Comparison of ENCODE assay signal across 20 mouse cellular contexts in genomic region chr10:4036476-4036875, GRCm38 (mm10).
DNase-seq lines count a peak whose midpoint lies in the region; ATAC-seq and TF ChIP-seq lines count a peak whose summit lies in the region.
"Had no signal": no experiment of that assay in that cellular context is flagged by ENCODE, and none has a peak within 500 bp of the region (broad histone marks: within the 10 kb centered on the region; RNA-seq: fewer than 3 reads in every experiment).

No protein-coding gene starts in this region.

- H3K27ac ChIP-seq in heart, embryonic 11.5 days (ENCODE audit: low read depth, low read length), result no peak overlapping the region
- H3K27ac ChIP-seq in hindbrain, embryonic 16.5 days (ENCODE audit: low read depth, low read length), result no peak overlapping the region
- no peak overlapping the region for H3K27ac ChIP-seq in hindbrain, embryonic 13.5 days
- no peak overlapping the region for H3K27ac ChIP-seq in intestine, postnatal 0 days (ENCODE audit: low read depth, low read length)
- no peak overlapping the region for H3K27ac ChIP-seq in intestine, embryonic 16.5 days (ENCODE audit: low read length)
- H3K27ac ChIP-seq: embryonic facial prominence, embryonic 10.5 days; embryonic facial prominence, embryonic 12.5 days; forebrain, embryonic 13.5 days had no signal

- no peaks in the 10 kb centered on the region for H3K9me3 ChIP-seq in heart, embryonic 11.5 days (replicated peaks; ENCODE audit: control insufficient read depth, low read length)
- no peaks in the 10 kb centered on the region for H3K9me3 ChIP-seq in hindbrain, embryonic 16.5 days (ENCODE audit: control insufficient read depth, low read length)
- no peaks in the 10 kb centered on the region for H3K9me3 ChIP-seq in hindbrain, embryonic 13.5 days
- no peaks in the 10 kb centered on the region for H3K9me3 ChIP-seq in intestine, postnatal 0 days (ENCODE audit: control insufficient read depth)
- H3K9me3 ChIP-seq in intestine, embryonic 16.5 days (ENCODE audit: control insufficient read depth, low read length), result no peaks in the 10 kb centered on the region
- no peaks in the 10 kb centered on the region for H3K9me3 ChIP-seq in megakaryocyte, embryonic 14.5 days
- H3K9me3 ChIP-seq: embryonic facial prominence, embryonic 10.5 days; embryonic facial prominence, embryonic 12.5 days; forebrain, embryonic 13.5 days; G1E had no signal

- no peak overlapping the region for H3K9ac ChIP-seq in heart, embryonic 11.5 days (ENCODE audit: low read depth, low read length)
- no peak overlapping the region for H3K9ac ChIP-seq in hindbrain, embryonic 16.5 days (ENCODE audit: low read depth, low read length)
- H3K9ac ChIP-seq in hindbrain, embryonic 13.5 days, result no peak overlapping the region
- no peak overlapping the region for H3K9ac ChIP-seq in intestine, postnatal 0 days (ENCODE audit: low read depth, low read length)
- H3K9ac ChIP-seq in intestine, embryonic 16.5 days (ENCODE audit: low read depth, low read length), result no peak overlapping the region
- H3K9ac ChIP-seq: embryonic facial prominence, embryonic 12.5 days; forebrain, embryonic 13.5 days had no signal

- no peak for ATAC-seq in heart, embryonic 11.5 days (replicated peaks; ENCODE audit: insufficient number of reproducible peaks, low FRiP score, low TSS enrichment)
- ATAC-seq in hindbrain, embryonic 16.5 days, result 0 out of 2 replicates have a peak, but pooled peaks have one; percentile 4
- ATAC-seq in hindbrain, embryonic 13.5 days (ENCODE audit: low FRiP score), result no peak
- ATAC-seq in intestine, postnatal 0 days, result 0 out of 2 replicates have a peak, but pooled peaks have one; percentile 16
- ATAC-seq in intestine, embryonic 16.5 days, result no peak
- no peak for ATAC-seq in megakaryocyte, adult 5-6 weeks (ENCODE audit: poor library complexity, severe bottlenecking)
- ATAC-seq: activated CD4-positive, CD25-positive, alpha-beta regulatory T cell, adult 4 months; CD4-positive, CD25-positive, alpha-beta regulatory T cell, adult 4 months; forebrain, embryonic 13.5 days; Patski had no signal

- 88% methylated on average over 7 of the region's 7 CpGs for WGBS in heart, embryonic 11.5 days (ENCODE audit: insufficient replicate concordance)
- WGBS in hindbrain, embryonic 16.5 days, result 92% methylated on average over 7 of the region's 7 CpGs
- WGBS in hindbrain, embryonic 13.5 days, result 95% methylated on average over 7 of the region's 7 CpGs
- WGBS in intestine, postnatal 0 days, result 92% methylated on average over 7 of the region's 7 CpGs
- 94% methylated on average over 7 of the region's 7 CpGs for WGBS in intestine, embryonic 16.5 days

- H3K4me1 ChIP-seq in heart, embryonic 11.5 days (ENCODE audit: control insufficient read depth, insufficient read depth, low read length), result no peaks in the 10 kb centered on the region
- no peaks in the 10 kb centered on the region for H3K4me1 ChIP-seq in hindbrain, embryonic 16.5 days (ENCODE audit: control insufficient read depth, insufficient read depth, low read depth, low read length)
- no peaks in the 10 kb centered on the region for H3K4me1 ChIP-seq in hindbrain, embryonic 13.5 days (replicated peaks)
- no peaks in the 10 kb centered on the region for H3K4me1 ChIP-seq in intestine, postnatal 0 days (replicated peaks; ENCODE audit: control insufficient read depth, insufficient read depth, low read length)
- no peaks in the 10 kb centered on the region for H3K4me1 ChIP-seq in intestine, embryonic 16.5 days (ENCODE audit: control insufficient read depth, insufficient read depth, low read length)
- peaks cover 19% of the 10 kb centered on the region for H3K4me1 ChIP-seq in megakaryocyte, embryonic 14.5 days
- H3K4me1 ChIP-seq: embryonic facial prominence, embryonic 10.5 days; embryonic facial prominence, embryonic 12.5 days; forebrain, embryonic 13.5 days had no signal

- no peak overlapping the region for H3K4me3 ChIP-seq in heart, embryonic 11.5 days (ENCODE audit: low read depth, low read length)
- H3K4me3 ChIP-seq in hindbrain, embryonic 16.5 days (ENCODE audit: low read length), result no peak overlapping the region
- no peak overlapping the region for H3K4me3 ChIP-seq in hindbrain, embryonic 13.5 days
- no peak overlapping the region for H3K4me3 ChIP-seq in intestine, postnatal 0 days (ENCODE audit: low read depth, low read length)
- H3K4me3 ChIP-seq in intestine, embryonic 16.5 days (ENCODE audit: low read length), result no peak overlapping the region
- H3K4me3 ChIP-seq in megakaryocyte, embryonic 14.5 days (replicated peaks), result peak overlapping the region; percentile 67
- H3K4me3 ChIP-seq: embryonic facial prominence, embryonic 10.5 days; embryonic facial prominence, embryonic 12.5 days; forebrain, embryonic 13.5 days had no signal

- DNase-seq in heart, adult 11 months, result peak; percentile 86
- DNase-seq: adrenal gland, adult 8-10 months; B cell, adult 2 months; cerebellum, adult 11-12 months; cerebellum, adult 9-10 months had no signal

- no peak overlapping the region for H3K4me2 ChIP-seq in heart, embryonic 11.5 days
- H3K4me2 ChIP-seq in hindbrain, embryonic 16.5 days (ENCODE audit: low read length), result no peak overlapping the region
- H3K4me2 ChIP-seq in hindbrain, embryonic 13.5 days, result no peak overlapping the region
- H3K4me2 ChIP-seq in intestine, postnatal 0 days (replicated peaks; ENCODE audit: low read depth), result no peak overlapping the region
- no peak overlapping the region for H3K4me2 ChIP-seq in intestine, embryonic 16.5 days (ENCODE audit: low read depth, low read length)
- H3K4me2 ChIP-seq: embryonic facial prominence, embryonic 12.5 days; forebrain, embryonic 13.5 days had no signal

- TF ChIP-seq CTCF in intestine, postnatal 0 days (IDR thresholded peaks at IDR 0.05; ENCODE audit: low read depth), result no peak

- no peaks in the 10 kb centered on the region for H3K36me3 ChIP-seq in heart, embryonic 11.5 days (ENCODE audit: control insufficient read depth, insufficient read depth, low read length)
- no peaks in the 10 kb centered on the region for H3K36me3 ChIP-seq in hindbrain, embryonic 16.5 days (ENCODE audit: control insufficient read depth, insufficient read depth, low read length)
- H3K36me3 ChIP-seq in hindbrain, embryonic 13.5 days, result no peaks in the 10 kb centered on the region
- H3K36me3 ChIP-seq in intestine, postnatal 0 days (ENCODE audit: control insufficient read depth, insufficient read depth), result peaks cover 7% of the 10 kb centered on the region; the same call in 1 of the 2 replicates
- H3K36me3 ChIP-seq in intestine, embryonic 16.5 days (ENCODE audit: control insufficient read depth, insufficient read depth, low read length), result no peaks in the 10 kb centered on the region; the same call in 1 of the 2 replicates
- peaks cover 84% of the 10 kb centered on the region for H3K36me3 ChIP-seq in megakaryocyte, embryonic 14.5 days (replicated peaks; ENCODE audit: low read length)
- H3K36me3 ChIP-seq: embryonic facial prominence, embryonic 12.5 days had no signal

- H3K27me3 ChIP-seq in heart, embryonic 11.5 days (ENCODE audit: control insufficient read depth, insufficient read depth, low read length), result no peaks in the 10 kb centered on the region
- H3K27me3 ChIP-seq in hindbrain, embryonic 16.5 days (replicated peaks; ENCODE audit: control insufficient read depth, insufficient read depth, low read length), result no peaks in the 10 kb centered on the region
- H3K27me3 ChIP-seq in hindbrain, embryonic 13.5 days, result no peaks in the 10 kb centered on the region
- no peaks in the 10 kb centered on the region for H3K27me3 ChIP-seq in intestine, postnatal 0 days (replicated peaks; ENCODE audit: control insufficient read depth, insufficient read depth, low read length)
- H3K27me3 ChIP-seq in intestine, embryonic 16.5 days (replicated peaks; ENCODE audit: control insufficient read depth, insufficient read depth, low read length), result no peaks in the 10 kb centered on the region
- no peaks in the 10 kb centered on the region for H3K27me3 ChIP-seq in megakaryocyte, embryonic 14.5 days (replicated peaks)
- H3K27me3 ChIP-seq: CH12.LX; embryonic facial prominence, embryonic 12.5 days; forebrain, embryonic 13.5 days; Patski had no signal

Comparison
In these comparisons a context has a peak if more than half of its experiments do, and no peak if none do; other contexts are left out.
1. ATAC-seq: peak in hindbrain, embryonic 16.5 days (single experiment) and intestine, postnatal 0 days (single experiment); none in heart, embryonic 11.5 days (single experiment), hindbrain, embryonic 13.5 days (single experiment), intestine, embryonic 16.5 days (single experiment) and megakaryocyte, adult 5-6 weeks (single experiment).